Mouse (Mus musculus) T-cell, adult 66 days (primary cell): ENCODE measurements around the gene Olfr203. TPM values are rescaled to one million over a fixed set of nuclear protein-coding genes. Genes with fewer than 3 reads are reported as not detected.

Source experiments
- total RNA-seq, 2 experiments: library from RNA; stranded (reverse); gene quantifications; 3 replicates in 1 of 2; 4 replicates in 1 of 2; pipeline ENCODE4 v1.2.4; 2023

Olfr203 gene
- total RNA-seq = not detected

DNA sequence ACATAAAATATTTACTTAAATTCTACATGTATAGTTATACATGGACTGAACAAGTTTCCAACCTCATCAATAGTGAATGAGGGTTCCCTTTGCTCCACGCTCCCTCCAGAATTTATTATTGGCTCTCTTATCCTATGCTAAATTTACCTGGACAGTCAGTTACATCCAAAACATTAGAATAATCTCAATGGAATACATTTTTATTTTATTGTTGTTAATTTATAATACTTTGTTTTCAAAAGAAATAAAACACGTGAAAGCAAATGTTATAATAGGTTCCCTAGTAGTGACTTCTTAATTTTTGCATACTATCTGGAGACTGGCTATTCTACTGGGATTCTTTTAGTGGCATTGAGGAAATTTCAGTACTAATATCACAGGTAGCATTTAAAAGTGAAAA is at the start of gene Olfr203:
Gene Olfr203 (plus strand): TSS at position 301 of the 400 bp plus-strand sequence.

DNA sequence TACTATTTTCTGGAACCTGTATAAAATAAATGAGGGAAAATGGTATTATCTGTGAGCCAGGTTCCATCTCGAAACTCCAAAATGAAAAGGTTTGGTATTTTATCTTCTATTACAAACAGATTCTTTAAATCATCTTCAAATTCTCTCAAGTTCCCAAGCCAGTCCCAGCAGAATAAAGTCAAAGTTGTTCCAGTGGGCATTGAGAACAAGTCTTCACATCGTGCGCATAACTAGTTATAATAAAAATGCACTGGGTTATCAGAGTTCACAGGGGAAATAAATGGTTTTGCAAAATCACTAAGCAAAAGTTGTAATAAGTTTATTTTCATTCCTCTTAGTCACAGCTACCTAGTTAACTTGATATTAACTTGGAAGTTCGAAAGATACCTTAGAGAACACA is 26.1 kb upstream of the Olfr203 start, which contains the start of gene Olfr201:
Gene Olfr201 (minus strand): TSS at position 101 of the 400 bp plus-strand sequence.

DNA sequence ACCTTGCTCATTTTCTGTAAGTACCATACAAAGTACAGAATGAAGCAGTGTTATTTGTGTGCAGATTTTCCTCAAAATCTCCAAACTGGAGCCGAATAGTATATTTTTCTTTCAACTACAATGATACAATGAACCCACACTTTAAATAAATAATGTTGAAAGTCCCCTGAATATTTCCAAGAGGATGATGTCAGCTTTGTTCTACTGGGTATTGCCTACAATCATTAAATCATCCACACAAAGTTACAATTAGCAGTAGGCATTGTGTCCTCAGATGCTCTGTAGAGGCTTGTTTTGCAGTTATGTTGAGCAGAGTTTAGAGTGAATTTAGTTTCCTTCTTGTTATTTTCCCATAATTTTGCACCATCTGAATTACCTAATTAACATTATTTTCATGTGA is 12.0 kb upstream of the Olfr203 start, which contains the start of gene Olfr202:
Gene Olfr202 (minus strand): TSS at position 101 of the 400 bp plus-strand sequence.

DNA sequence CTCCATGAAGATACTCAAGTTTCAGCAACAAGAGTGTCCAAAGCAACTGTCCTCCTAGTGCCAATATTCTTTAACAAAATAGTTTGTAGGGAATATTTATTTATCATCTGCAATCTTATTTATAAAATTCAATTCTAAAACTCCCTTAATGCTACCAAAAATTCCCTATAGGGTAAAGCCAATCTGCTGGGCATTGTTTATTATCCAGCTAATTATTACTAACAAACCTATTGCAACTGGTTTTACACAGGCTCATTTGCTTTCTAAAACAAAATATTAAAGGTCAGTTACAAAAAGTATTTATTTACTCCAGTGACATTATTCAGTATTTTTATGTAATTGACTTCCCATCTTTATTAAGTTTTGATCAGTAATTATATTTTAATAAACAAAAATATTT is 19.5 kb downstream of the Olfr203 start, which contains the start of gene Olfr204:
Gene Olfr204 (minus strand): TSS at position 101 of the 400 bp plus-strand sequence.

DNA sequence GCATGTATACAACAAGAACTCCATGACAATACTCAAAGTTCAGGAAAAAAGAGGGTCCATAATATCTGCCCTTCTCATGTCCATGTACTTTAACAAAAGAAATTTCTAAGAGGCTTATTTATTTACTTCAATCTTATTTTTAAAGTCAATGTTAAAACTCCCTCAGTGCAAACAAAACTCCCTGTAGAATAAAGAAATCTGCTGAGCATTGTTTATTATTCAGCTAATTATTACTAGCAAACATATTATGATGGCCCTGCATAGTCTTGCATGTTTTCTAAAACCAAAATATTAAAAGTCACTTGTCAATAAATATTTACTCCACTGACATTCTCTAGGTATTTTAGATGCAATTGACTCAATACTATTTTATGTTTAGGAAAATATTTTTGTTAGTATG is 32.4 kb downstream of the Olfr203 start, which contains the start of gene Olfr205:
Gene Olfr205 (minus strand): TSS at position 101 of the 400 bp plus-strand sequence.

DNA sequence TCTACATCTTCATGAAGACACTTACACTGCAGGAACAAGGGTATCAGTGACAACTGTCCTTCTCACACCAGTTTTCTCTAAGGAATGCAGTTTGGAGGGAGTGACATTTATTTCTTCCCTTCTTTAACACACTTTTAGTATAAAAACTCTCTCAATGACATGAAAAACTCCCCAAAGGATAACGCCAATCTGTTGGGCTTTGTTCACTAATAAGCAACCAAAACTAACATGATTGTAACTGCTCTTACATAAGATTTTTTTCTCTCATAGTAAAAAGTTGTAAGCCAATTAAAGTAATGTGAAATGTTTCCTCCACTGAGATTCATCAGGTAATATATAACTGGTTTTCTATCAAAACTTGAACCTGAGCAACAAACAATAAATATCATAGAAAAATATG is 50.5 kb downstream of the Olfr203 start, which contains the start of gene Olfr206:
Gene Olfr206 (minus strand): TSS at position 101 of the 400 bp plus-strand sequence.

Other genes starting within 250 kb of the Olfr203 start
- not detected for gene Olfr190, start 220.9 kb upstream of the Olfr203 start, total RNA-seq
- gene Olfr191, start 209.1 kb upstream of the Olfr203 start, total RNA-seq = not detected
- not detected for gene Olfr193, start 187.0 kb upstream of the Olfr203 start, total RNA-seq
- not detected for gene Olfr194, start 177.8 kb upstream of the Olfr203 start, total RNA-seq
- gene Olfr195, start 151.8 kb upstream of the Olfr203 start, total RNA-seq = not detected
- not detected for gene Olfr196, start 128.4 kb upstream of the Olfr203 start, total RNA-seq
- gene Olfr198, start 95.3 kb upstream of the Olfr203 start, total RNA-seq = not detected
- gene Olfr199, start 79.1 kb upstream of the Olfr203 start, total RNA-seq = not detected
- not detected for gene Olfr201, start 26.2 kb upstream of the Olfr203 start, total RNA-seq
- not detected for gene Olfr202, start 12.1 kb upstream of the Olfr203 start, total RNA-seq
- gene Olfr204, start 19.4 kb downstream of the Olfr203 start, total RNA-seq = not detected
- not detected for gene Olfr205, start 32.3 kb downstream of the Olfr203 start, total RNA-seq
- gene Olfr206, start 50.4 kb downstream of the Olfr203 start, total RNA-seq = not detected
- gene Olfr209, start 65.1 kb downstream of the Olfr203 start, total RNA-seq = not detected
- gene Gabrr3, start 108.5 kb downstream of the Olfr203 start, total RNA-seq = not detected
- gene Riox2, start 172.9 kb downstream of the Olfr203 start, total RNA-seq = 10 to 100 TPM; 43.7 to 44.3 TPM